ENCODE assay signal across 13 mouse cellular contexts in genomic region chr9:85407592-85407991, GRCm38 (mm10).
DNase-seq lines count a peak whose midpoint lies in the region; ATAC-seq and TF ChIP-seq lines count a peak whose summit lies in the region.
"Had no signal": no experiment of that assay in that cellular context is flagged by ENCODE, and none has a peak within 500 bp of the region (broad histone marks: within the 10 kb centered on the region; RNA-seq: fewer than 3 reads in every experiment).

No protein-coding gene starts in this region.

- H3K36me3 ChIP-seq in intestine, postnatal 0 days (ENCODE audit: control insufficient read depth, insufficient read depth): no peaks in the 10 kb centered on the region
- no peaks in the 10 kb centered on the region for H3K36me3 ChIP-seq in midbrain, embryonic 14.5 days (ENCODE audit: control insufficient read depth, insufficient read depth, low read length)
- H3K36me3 ChIP-seq in forebrain, embryonic 16.5 days (ENCODE audit: control insufficient read depth, insufficient read depth): no peaks in the 10 kb centered on the region
- H3K36me3 ChIP-seq: limb, embryonic 15.5 days had no signal

- 88% methylated on average over 1 of the region's 1 CpGs for WGBS in intestine, postnatal 0 days
- WGBS in midbrain, embryonic 14.5 days: 100% methylated on average over 1 of the region's 1 CpGs
- 72% methylated on average over 1 of the region's 1 CpGs for WGBS in forebrain, embryonic 16.5 days

- H3K27me3 ChIP-seq in intestine, postnatal 0 days (replicated peaks; ENCODE audit: control insufficient read depth, insufficient read depth, low read length): no peaks in the 10 kb centered on the region
- no peaks in the 10 kb centered on the region for H3K27me3 ChIP-seq in midbrain, embryonic 14.5 days (ENCODE audit: control insufficient read depth, insufficient read depth, low read length)
- no peaks in the 10 kb centered on the region for H3K27me3 ChIP-seq in forebrain, embryonic 16.5 days (replicated peaks; ENCODE audit: control insufficient read depth, insufficient read depth, low read length)
- H3K27me3 ChIP-seq: limb, embryonic 15.5 days; megakaryocyte, embryonic 14.5 days had no signal

- no peak for ATAC-seq in intestine, postnatal 0 days
- no peak for ATAC-seq in midbrain, embryonic 14.5 days (ENCODE audit: low FRiP score, low TSS enrichment)
- ATAC-seq in forebrain, embryonic 16.5 days: no peak

- no peak overlapping the region for H3K9ac ChIP-seq in intestine, postnatal 0 days (ENCODE audit: low read depth, low read length)
- no peak overlapping the region for H3K9ac ChIP-seq in midbrain, embryonic 14.5 days (replicated peaks; ENCODE audit: low read length)
- no peak overlapping the region for H3K9ac ChIP-seq in forebrain, embryonic 16.5 days (replicated peaks; ENCODE audit: low read depth, low read length)
- H3K9ac ChIP-seq: hindbrain, embryonic 14.5 days; limb, embryonic 15.5 days had no signal

- intact Hi-C loops in gastrocnemius, adult 2 months (cut with DNase I): no loop called here
- intact Hi-C loops in left cerebral cortex, postnatal 4 days (cut with DNase I): no loop called here

- H3K4me3 ChIP-seq in gastrocnemius, adult 2 months: no peak overlapping the region
- no peak overlapping the region for H3K4me3 ChIP-seq in intestine, postnatal 0 days (ENCODE audit: low read depth, low read length)
- H3K4me3 ChIP-seq in midbrain, embryonic 14.5 days (replicated peaks; ENCODE audit: low read depth, low read length): no peak overlapping the region
- H3K4me3 ChIP-seq in forebrain, embryonic 16.5 days (replicated peaks; ENCODE audit: low read length): no peak overlapping the region
- H3K4me3 ChIP-seq: erythroblast, embryonic 14.5 days; limb, embryonic 15.5 days; megakaryocyte, embryonic 14.5 days had no signal

- H3K27ac ChIP-seq in gastrocnemius, adult 2 months: no peak overlapping the region
- H3K27ac ChIP-seq in intestine, postnatal 0 days (ENCODE audit: low read depth, low read length): peak overlapping the region; percentile 63
- no peak overlapping the region for H3K27ac ChIP-seq in midbrain, embryonic 14.5 days (replicated peaks; ENCODE audit: low read depth, low read length)
- no peak overlapping the region for H3K27ac ChIP-seq in forebrain, embryonic 16.5 days (ENCODE audit: low read length)
- H3K27ac ChIP-seq: hindbrain, embryonic 14.5 days; limb, embryonic 15.5 days had no signal

- H3K9me3 ChIP-seq in intestine, postnatal 0 days (ENCODE audit: control insufficient read depth): no peaks in the 10 kb centered on the region
- H3K9me3 ChIP-seq in midbrain, embryonic 14.5 days (ENCODE audit: control insufficient read depth, low read length): no peaks in the 10 kb centered on the region
- no peaks in the 10 kb centered on the region for H3K9me3 ChIP-seq in forebrain, embryonic 16.5 days (ENCODE audit: control insufficient read depth, low read length)
- H3K9me3 ChIP-seq: limb, embryonic 15.5 days; megakaryocyte, embryonic 14.5 days had no signal

- no peak overlapping the region for H3K4me2 ChIP-seq in intestine, postnatal 0 days (replicated peaks; ENCODE audit: low read depth)
- no peak overlapping the region for H3K4me2 ChIP-seq in midbrain, embryonic 14.5 days (ENCODE audit: low read length)
- H3K4me2 ChIP-seq in forebrain, embryonic 16.5 days (ENCODE audit: low read length): no peak overlapping the region
- H3K4me2 ChIP-seq: hindbrain, embryonic 14.5 days; limb, embryonic 15.5 days had no signal

- peaks cover 5% of the 10 kb centered on the region; the same call in 1 of the 2 replicates for H3K4me1 ChIP-seq in intestine, postnatal 0 days (replicated peaks; ENCODE audit: control insufficient read depth, insufficient read depth, low read length)
- no peaks in the 10 kb centered on the region for H3K4me1 ChIP-seq in midbrain, embryonic 14.5 days (ENCODE audit: control insufficient read depth, insufficient read depth, low read length)
- peaks cover 6% of the 10 kb centered on the region; the same call in 1 of the 2 replicates for H3K4me1 ChIP-seq in forebrain, embryonic 16.5 days (replicated peaks; ENCODE audit: control insufficient read depth, insufficient read depth, low read length)

- no peak for TF ChIP-seq CTCF in gastrocnemius, adult 2 months (IDR thresholded peaks at IDR 0.05)
- TF ChIP-seq CTCF in intestine, postnatal 0 days (IDR thresholded peaks at IDR 0.05; ENCODE audit: low read depth): no peak

- peak; percentile 24 for DNase-seq in gastrocnemius, adult 2 months
- DNase-seq in gastrocnemius, postnatal 10 days: no peak
- peak; percentile 6 for DNase-seq in left cerebral cortex, postnatal 4 days
- DNase-seq in left cerebral cortex, adult 18-20 months (ENCODE audit: low spot score in 2 of 2): no peak
- DNase-seq in midbrain, embryonic 14.5 days: no peak
- DNase-seq: embryo, embryonic 11 days; lung, adult 18-20 months had no signal

Comparison
In these comparisons a context has a peak if more than half of its experiments do, and no peak if none do; other contexts are left out.
1. DNase-seq: peak in gastrocnemius, adult 2 months (single experiment) and left cerebral cortex, postnatal 4 days (single experiment); none in gastrocnemius, postnatal 10 days (single experiment), left cerebral cortex, adult 18-20 months (0 of 2) and midbrain, embryonic 14.5 days (single experiment).